Mouse (Mus musculus) ES-Bruce4 (cell line): ENCODE measurements around the gene Hmgcl.

Experiments
- CTCF ChIP-seq: IDR thresholded peaks from one replicate; pipeline ENCODE4 v1.8.1; 2011; ENCODE audit warnings: low read depth, low read length
- EP300 ChIP-seq: IDR thresholded peaks from 2 replicates; pipeline ENCODE4 v1.6.1; 2011; ENCODE audit warnings: low read depth, low read length; ENCODE audit not compliant: insufficient read depth

DNA sequence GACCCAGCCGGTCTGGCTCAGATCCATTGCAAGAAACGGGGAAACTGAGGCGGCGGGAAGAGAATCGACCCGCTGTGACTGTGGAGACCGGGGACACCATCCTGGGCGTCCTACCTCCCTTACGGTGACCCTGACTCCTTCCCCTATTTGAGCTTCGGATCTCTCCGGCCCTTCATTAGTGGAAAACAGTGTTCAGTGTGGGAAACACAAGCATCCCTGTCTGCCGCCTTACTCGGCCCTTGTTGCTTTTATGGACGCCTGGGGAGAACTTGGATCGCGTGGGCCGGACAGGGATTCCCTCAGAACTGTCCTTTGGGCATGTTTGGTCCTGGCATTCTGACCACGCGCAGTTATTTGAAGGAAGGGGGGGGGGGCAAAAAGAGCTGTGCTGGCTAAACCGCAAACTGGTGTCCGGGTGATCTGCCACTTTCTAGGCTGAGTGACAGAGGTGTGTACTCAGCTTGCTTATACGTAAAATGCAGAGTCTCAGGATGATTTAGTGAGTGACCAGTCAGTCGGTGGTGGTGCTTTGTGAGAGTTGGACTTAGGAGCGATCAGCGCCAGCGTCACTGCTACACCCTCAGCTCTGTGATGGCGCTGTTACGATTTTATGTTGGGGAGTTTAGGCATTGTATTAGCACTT lies 532 bp downstream of the Hmgcl start:
- TF ChIP-seq CTCF (no peak), EP300 (no peak)
